Mouse (Mus musculus): ENCODE results near the gene Ptgds. TPM values are rescaled to one million over a fixed set of nuclear protein-coding genes. Genes with fewer than 3 reads are reported as not detected.

Ptgds gene
- polyA plus RNA-seq, 2 experiments, result 0.17 to 0.96 TPM

DNA sequence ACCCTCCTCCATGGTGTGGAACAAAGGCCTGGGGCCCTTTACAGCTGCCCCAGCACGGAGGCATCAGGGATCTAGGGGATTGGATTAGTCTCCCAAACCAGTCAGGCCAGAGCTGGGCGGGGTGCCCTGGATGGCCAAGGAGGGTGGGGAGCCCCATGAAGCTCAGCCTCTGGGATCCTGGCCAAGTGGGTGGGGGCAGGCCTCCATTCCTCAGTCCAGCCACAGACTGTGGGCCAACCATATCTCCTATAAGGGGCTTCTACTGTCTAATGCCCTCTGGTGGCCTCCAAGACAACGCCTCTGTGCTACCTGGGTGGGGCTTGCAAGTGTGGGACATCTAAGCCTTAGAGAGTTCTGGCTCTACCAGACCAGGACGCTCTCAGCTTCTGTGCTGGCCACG lies 10.9 kb downstream of the Ptgds start:
- Histone ChIP-seq H3K9me3 (ENCODE audit: control insufficient read depth, low read length) (no peaks in the 10 kb centered on the region), H3K4me1 (replicated peaks; ENCODE audit: control insufficient read depth in 2 of 2, insufficient read depth in 2 of 2, low read length in 1 of 2) (peaks cover 4 to 11% of the 10 kb centered on the region in 2 experiments), H3K9ac (replicated peaks) (no peak overlapping the region), H3K27ac (no peak overlapping the region), H3K4me3 (ENCODE audit: insufficient read depth in 1 of 2, low read depth in 2 of 2, low read length in 2 of 2) (no peak overlapping the region), H3K4me2 (ENCODE audit: low read depth) (no peak overlapping the region), H3K27me3 (ENCODE audit: control insufficient read depth, insufficient read depth, low read length) (no peaks in the 10 kb centered on the region), H3K36me3 (replicated peaks; ENCODE audit: control insufficient read depth, insufficient read depth, low read depth) (no peaks in the 10 kb centered on the region)
- DNase-seq (ENCODE audit: low read depth in 3 of 3, low spot score in 3 of 3) (no peak), ATAC-seq (ENCODE audit: insufficient read depth) (no peak)
- TF ChIP-seq CTCF (IDR thresholded peaks at IDR 0.05; ENCODE audit: low read depth) (no peak; the same call in 1 of the 2 replicates), EP300 (IDR thresholded peaks at IDR 0.05; ENCODE audit: low read depth) (no peak)
- 64% methylated on average over 5 of the region's 5 CpGs for WGBS (ENCODE audit: insufficient replicate concordance)

DNA sequence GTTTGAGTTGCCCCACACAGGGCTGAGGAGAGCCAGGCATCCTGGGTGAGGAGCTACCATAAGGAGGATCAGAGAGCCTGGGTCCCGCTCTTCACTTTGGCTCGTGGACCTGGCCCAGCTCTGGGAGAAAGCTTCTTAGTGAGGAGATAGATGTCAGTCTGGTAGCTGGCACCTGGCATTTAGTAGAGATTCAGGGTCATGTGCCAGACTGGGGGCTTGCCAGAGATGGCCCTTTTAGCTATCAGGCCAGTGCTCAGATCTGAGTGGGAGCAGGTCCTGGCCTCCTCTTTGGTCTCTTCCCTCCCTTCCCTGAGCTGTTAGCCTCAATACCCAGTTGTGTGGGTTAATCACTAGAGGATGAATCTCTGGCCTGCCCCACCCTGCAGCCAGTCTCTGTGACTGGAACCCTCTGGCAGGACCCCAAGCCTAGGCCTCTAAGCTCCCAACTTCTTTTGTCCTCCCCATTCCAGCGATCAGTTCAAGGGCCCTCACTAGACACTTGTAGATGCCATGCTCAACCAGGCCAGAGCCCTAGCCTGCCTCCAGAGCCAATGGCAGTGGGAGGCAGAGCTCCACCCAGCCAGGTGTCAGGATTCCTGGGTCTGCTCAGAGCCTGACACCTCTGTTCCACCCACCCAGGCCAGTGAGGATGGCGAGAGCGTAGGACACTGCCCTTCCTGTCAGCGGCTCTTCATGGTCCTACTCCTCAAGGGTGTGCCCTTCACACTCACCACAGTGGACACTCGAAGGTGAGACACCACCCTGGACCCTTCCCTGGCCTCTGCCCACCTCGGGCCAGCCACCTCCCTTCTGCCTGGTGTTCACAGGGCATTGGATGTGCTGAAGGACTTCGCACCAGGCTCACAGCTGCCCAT lies 12.6 kb downstream of the Ptgds start:
- Histone ChIP-seq H3K27ac (no peak overlapping the region), H3K36me3 (replicated peaks; ENCODE audit: control insufficient read depth, insufficient read depth, low read depth) (no peaks in the 10 kb centered on the region), H3K27me3 (ENCODE audit: control insufficient read depth, insufficient read depth, low read length) (no peaks in the 10 kb centered on the region), H3K4me2 (ENCODE audit: low read depth) (no peak overlapping the region), H3K9me3 (ENCODE audit: control insufficient read depth, low read length) (no peaks in the 10 kb centered on the region), H3K9ac (replicated peaks) (no peak overlapping the region), H3K4me1 (replicated peaks; ENCODE audit: control insufficient read depth in 2 of 2, insufficient read depth in 2 of 2, low read length in 1 of 2) (peaks cover 4 to 11% of the 10 kb centered on the region in 2 experiments), H3K4me3 (ENCODE audit: insufficient read depth in 1 of 2, low read depth in 2 of 2, low read length in 2 of 2) (no peak overlapping the region)
- TF ChIP-seq EP300 (IDR thresholded peaks at IDR 0.05; ENCODE audit: low read depth) (no peak), CTCF (IDR thresholded peaks at IDR 0.05; ENCODE audit: low read depth) (no peak)
- DNase-seq (ENCODE audit: low read depth in 3 of 3, low spot score in 3 of 3), result no peak
- WGBS (ENCODE audit: insufficient replicate concordance), result 73% methylated on average over 9 of the region's 9 CpGs
- no peak for ATAC-seq (ENCODE audit: insufficient read depth)

DNA sequence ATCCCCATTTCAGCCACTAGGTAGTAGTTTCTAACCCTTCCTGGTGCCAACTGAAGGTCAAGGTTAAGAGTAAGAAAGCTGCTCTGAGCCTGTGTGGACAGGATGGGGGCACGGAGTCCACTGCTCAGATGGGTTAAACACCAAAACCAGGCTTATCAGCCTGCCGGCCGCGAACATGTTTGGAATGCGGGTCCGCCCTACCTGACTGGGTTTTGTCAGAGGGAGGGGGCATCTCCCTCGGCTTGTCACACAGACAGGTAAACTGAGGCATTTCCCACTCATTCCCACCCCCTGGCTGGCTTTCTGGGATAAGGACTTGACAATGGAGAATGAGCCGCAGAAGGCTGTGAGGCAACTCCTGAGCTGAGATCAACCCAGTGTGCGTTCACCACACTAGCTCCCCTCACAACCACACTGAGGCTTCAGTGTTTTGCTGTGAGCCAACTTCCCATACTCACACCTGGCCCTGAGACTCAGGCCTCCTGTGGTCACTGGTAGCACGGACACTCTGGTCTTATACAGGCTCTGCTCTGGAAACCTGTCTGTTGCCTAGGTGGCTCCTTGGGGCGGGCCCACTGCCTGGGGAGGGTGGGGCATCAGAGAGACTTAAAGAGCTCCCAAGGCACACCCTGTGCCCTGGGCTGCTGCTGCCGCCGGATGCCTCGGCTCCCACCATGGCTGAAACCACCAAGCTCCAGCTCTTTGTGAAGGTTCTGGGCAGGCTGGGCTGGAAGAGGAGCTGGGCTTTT lies 13.5 kb downstream of the Ptgds start, which contains the start of gene Clic3:
Gene Clic3 (plus strand): TSS at position 634 of the 749 bp plus-strand sequence.
- Histone ChIP-seq H3K4me3 (ENCODE audit: insufficient read depth in 1 of 2, low read depth in 2 of 2, low read length in 2 of 2) (no peak within 1 kb of the TSS), H3K4me1 (replicated peaks; ENCODE audit: control insufficient read depth in 2 of 2, insufficient read depth in 2 of 2, low read length in 1 of 2) (peaks cover 4 to 8% of the 10 kb centered on the region in 2 experiments), H3K9ac (replicated peaks) (no peak within 1 kb of the TSS), H3K36me3 (replicated peaks; ENCODE audit: control insufficient read depth, insufficient read depth, low read depth) (no peaks in the 10 kb centered on the region), H3K27me3 (ENCODE audit: control insufficient read depth, insufficient read depth, low read length) (no peaks in the 10 kb centered on the region), H3K9me3 (ENCODE audit: control insufficient read depth, low read length) (no peaks in the 10 kb centered on the region), H3K4me2 (ENCODE audit: low read depth) (no peak within 1 kb of the TSS), H3K27ac (no peak within 1 kb of the TSS)
- WGBS (ENCODE audit: insufficient replicate concordance), result 58% methylated on average over 14 of the region's 14 CpGs
- DNase-seq (ENCODE audit: low read depth in 3 of 3, low spot score in 3 of 3) (no peak), ATAC-seq (ENCODE audit: insufficient read depth) (no peak)
- no peak for TF ChIP-seq EP300 (IDR thresholded peaks at IDR 0.05; ENCODE audit: low read depth)
- no peak for TF ChIP-seq CTCF (IDR thresholded peaks at IDR 0.05; ENCODE audit: low read depth)

GRCm38 (mm10) chr2:25452951-25453350 lies 16.9 kb downstream of the Ptgds start:
- DNase-seq (ENCODE audit: low read depth in 3 of 3, low spot score in 3 of 3), result no peak
- Histone ChIP-seq H3K4me2 (ENCODE audit: low read depth) (no peak overlapping the region), H3K4me3 (ENCODE audit: insufficient read depth in 1 of 2, low read depth in 2 of 2, low read length in 2 of 2) (no peak overlapping the region), H3K36me3 (replicated peaks; ENCODE audit: control insufficient read depth, insufficient read depth, low read depth) (no peaks in the 10 kb centered on the region), H3K9ac (replicated peaks) (no peak overlapping the region), H3K27ac (no peak overlapping the region), H3K27me3 (ENCODE audit: control insufficient read depth, insufficient read depth, low read length) (no peaks in the 10 kb centered on the region), H3K9me3 (ENCODE audit: control insufficient read depth, low read length) (no peaks in the 10 kb centered on the region), H3K4me1 (replicated peaks; ENCODE audit: control insufficient read depth in 2 of 2, insufficient read depth in 2 of 2, low read length in 1 of 2) (no peaks in the 10 kb centered on the region)
- TF ChIP-seq CTCF (IDR thresholded peaks at IDR 0.05; ENCODE audit: low read depth) (no peak), EP300 (IDR thresholded peaks at IDR 0.05; ENCODE audit: low read depth) (no peak)
- 36% methylated on average over 1 of the region's 1 CpGs for WGBS (ENCODE audit: insufficient replicate concordance)
- no peak for ATAC-seq (ENCODE audit: insufficient read depth)
